Mouse (Mus musculus) olfactory bulb, adult 2 months (tissue): Measurements from ENCODE around the gene Cdsn. TPM values are rescaled to one million over a fixed set of nuclear protein-coding genes. Genes with fewer than 3 reads are reported as not detected.

ENCODE experiments used
- H3K27ac ChIP-seq: fragments of 200-500 bp; 2 replicates; pipeline ENCODE4 v1.5.1; 2012; ENCODE audit warnings: low read depth, low read length; ENCODE audit not compliant: insufficient read depth
- H3K4me1 ChIP-seq: fragments of 200-500 bp; 2 replicates; pipeline ENCODE4 v1.6.1; 2012; ENCODE audit warnings: low read length; ENCODE audit not compliant: control insufficient read depth, insufficient read depth
- H3K4me3 ChIP-seq: fragments of 200-500 bp; 2 replicates; pipeline ENCODE4 v1.5.1; 2012; ENCODE audit warnings: mild to moderate bottlenecking, low read depth, low read length, moderate library complexity; ENCODE audit not compliant: insufficient read depth
- CTCF ChIP-seq: fragments of 200-500 bp; IDR thresholded peaks from 2 replicates; pipeline ENCODE4 v1.5.1; 2012; ENCODE audit warnings: low read depth, mild to moderate bottlenecking, low read length, moderate library complexity; ENCODE audit not compliant: insufficient read depth
- POLR2A ChIP-seq: fragments of 200-500 bp; IDR thresholded peaks from 2 replicates; pipeline ENCODE4 v1.6.1; 2012; ENCODE audit warnings: mild to moderate bottlenecking, low read depth, low read length, moderate library complexity; ENCODE audit not compliant: insufficient read depth
- WGBS: fragments of 180-500 bp; shearing (Covaris S2); methylation state at CpG from one replicate; pipeline ENCODE4 v1.1.7; 2018; 5-methylcytosine and 5-hydroxymethylcytosine counted together
- polyA plus RNA-seq: library from polyadenylated mRNA; stranded (reverse); fragments of >200 nt; gene quantifications from 2 replicates; pipeline ENCODE4 v1.2.4, GENCODE M21; 2012; ENCODE audit warnings: low replicate concordance; ENCODE audit not compliant: missing spikeins, insufficient read depth, insufficient read length

Gene Cdsn
- polyA plus RNA-seq, 1 experiment: not detected

- TF ChIP-seq CTCF: no peak
- no peak for TF ChIP-seq POLR2A
- 23% methylated on average over 5 of the region's 5 CpGs for WGBS
- Histone ChIP-seq H3K27ac (no peak overlapping the region), H3K4me1 (peaks cover 9% of the 10 kb centered on the region), H3K4me3 (no peak overlapping the region)
These were observed 4.9 kb downstream of the Cdsn start for GRCm38 (mm10) chr17:35556812-35557211.

GRCm38 (mm10) chr17:35557351-35557750, 5.4 kb downstream of the Cdsn start:
- no peak for TF ChIP-seq POLR2A
- TF ChIP-seq CTCF: no peak; the same call in 1 of the 2 replicates
- Histone ChIP-seq H3K27ac (no peak overlapping the region), H3K4me1 (peaks cover 6% of the 10 kb centered on the region), H3K4me3 (no peak overlapping the region)
- 60% methylated on average over 9 of the region's 9 CpGs for WGBS

GRCm38 (mm10) chr17:35558216-35558615, 6.3 kb downstream of the Cdsn start:
- TF ChIP-seq POLR2A (no peak), CTCF (no peak)
- Histone ChIP-seq H3K4me3 (no peak overlapping the region), H3K27ac (no peak overlapping the region), H3K4me1 (peaks cover 6% of the 10 kb centered on the region)
- WGBS: 73% methylated on average over 8 of the region's 8 CpGs

- Histone ChIP-seq H3K27ac (no peak within 1 kb of the TSS), H3K4me3 (no peak within 1 kb of the TSS), H3K4me1 (peaks cover 12% of the 10 kb centered on the region)
- TF ChIP-seq POLR2A (no peak), CTCF (no peak)
- 81% methylated on average over 3 of the region's 3 CpGs for WGBS
These were observed 15.2 kb downstream of the Cdsn start, which contains the start of gene 2300002M23Rik for GRCm38 (mm10) chr17:35567150-35567549. Gene 2300002M23Rik (plus strand): TSS chr17:35567450.

GRCm38 (mm10) chr17:35567767-35568166, 15.8 kb downstream of the Cdsn start:
- H3K27ac ChIP-seq: no peak overlapping the region
- no peak overlapping the region for H3K4me3 ChIP-seq
- 35% methylated on average over 9 of the region's 9 CpGs for WGBS
- H3K4me1 ChIP-seq: peaks cover 12% of the 10 kb centered on the region
- TF ChIP-seq POLR2A: no peak
- no peak for TF ChIP-seq CTCF

GRCm38 (mm10) chr17:35569091-35569944, 17.4 kb downstream of the Cdsn start:
- WGBS: 6% methylated on average over 28 of the region's 28 CpGs
- H3K4me3 ChIP-seq: no peak overlapping the region
- peaks cover 12% of the 10 kb centered on the region for H3K4me1 ChIP-seq
- TF ChIP-seq CTCF (no peak), POLR2A (no peak)
- H3K27ac ChIP-seq: no peak overlapping the region

- TF ChIP-seq CTCF (no peak), POLR2A (no peak)
- Histone ChIP-seq H3K27ac (no peak overlapping the region), H3K4me1 (peaks cover 12% of the 10 kb centered on the region), H3K4me3 (no peak overlapping the region)
- 85% methylated on average over 14 of the region's 14 CpGs for WGBS
These were observed 18.9 kb downstream of the Cdsn start for GRCm38 (mm10) chr17:35570836-35571235.

- TF ChIP-seq CTCF: no peak
- TF ChIP-seq POLR2A: no peak
- WGBS: 99% methylated on average over 7 of the region's 7 CpGs
- H3K27ac ChIP-seq: no peak overlapping the region
- no peak overlapping the region for H3K4me3 ChIP-seq
- peaks cover 12% of the 10 kb centered on the region for H3K4me1 ChIP-seq
These were observed 19.5 kb downstream of the Cdsn start for GRCm38 (mm10) chr17:35571477-35571876.

- WGBS: 18% methylated on average over 6 of the region's 6 CpGs
- Histone ChIP-seq H3K4me3 (no peak overlapping the region), H3K4me1 (no peaks in the 10 kb centered on the region), H3K27ac (no peak overlapping the region)
- peak; percentile 72 for TF ChIP-seq CTCF
- TF ChIP-seq POLR2A: no peak
These were observed 26.3 kb downstream of the Cdsn start for GRCm38 (mm10) chr17:35578211-35578610.
